Mouse (Mus musculus): ENCODE results near the gene Kif26a. TPM values are rescaled to one million over a fixed set of nuclear protein-coding genes. Genes with fewer than 3 reads are reported as not detected.

Gene Kif26a
- polyA plus RNA-seq, 1 experiment: 28.8 TPM

- DNase-seq: peak; percentile 14
- H3K4me3 ChIP-seq (replicated peaks; ENCODE audit: extremely low read depth, low read depth, low read length): no peak overlapping the region
- TF ChIP-seq CTCF (IDR thresholded peaks at IDR 0.05; ENCODE audit: insufficient read depth, low read length) (no peak), POLR2A (IDR thresholded peaks at IDR 0.05; ENCODE audit: borderline replicate concordance, extremely low read depth, low read depth, low read length) (no peak)
- 55% methylated on average over 3 of the region's 3 CpGs for WGBS
- H3K4me1 ChIP-seq (ENCODE audit: control insufficient read depth, insufficient read depth, low read length): peaks cover 7% of the 10 kb centered on the region
Observed at GRCm38 (mm10) chr12:112199363-112199762, 53.4 kb downstream of the Kif26a start.

GRCm38 (mm10) chr12:112200045-112200444, 54.0 kb downstream of the Kif26a start:
- 39% methylated on average over 2 of the region's 2 CpGs for WGBS
- TF ChIP-seq CTCF (IDR thresholded peaks at IDR 0.05; ENCODE audit: insufficient read depth, low read length): peak; percentile 35
- no peak for TF ChIP-seq POLR2A (IDR thresholded peaks at IDR 0.05; ENCODE audit: borderline replicate concordance, extremely low read depth, low read depth, low read length)
- H3K4me3 ChIP-seq (replicated peaks; ENCODE audit: extremely low read depth, low read depth, low read length): no peak overlapping the region
- no peak for DNase-seq
- H3K4me1 ChIP-seq (ENCODE audit: control insufficient read depth, insufficient read depth, low read length): peaks cover 7% of the 10 kb centered on the region

- Histone ChIP-seq H3K4me1 (ENCODE audit: control insufficient read depth, insufficient read depth, low read length) (no peaks in the 10 kb centered on the region), H3K4me3 (replicated peaks; ENCODE audit: extremely low read depth, low read depth, low read length) (no peak overlapping the region)
- no peak for DNase-seq
- WGBS: 74% methylated on average over 2 of the region's 2 CpGs
- TF ChIP-seq POLR2A (IDR thresholded peaks at IDR 0.05; ENCODE audit: borderline replicate concordance, extremely low read depth, low read depth, low read length): no peak
- no peak for TF ChIP-seq CTCF (IDR thresholded peaks at IDR 0.05; ENCODE audit: insufficient read depth, low read length)
Observed at GRCm38 (mm10) chr12:112207163-112207562, 61.2 kb downstream of the Kif26a start.

GRCm38 (mm10) chr12:112207734-112208133, 61.7 kb downstream of the Kif26a start:
- no peak for DNase-seq
- no peak for TF ChIP-seq CTCF (IDR thresholded peaks at IDR 0.05; ENCODE audit: insufficient read depth, low read length)
- no peak for TF ChIP-seq POLR2A (IDR thresholded peaks at IDR 0.05; ENCODE audit: borderline replicate concordance, extremely low read depth, low read depth, low read length)
- Histone ChIP-seq H3K4me1 (ENCODE audit: control insufficient read depth, insufficient read depth, low read length) (no peaks in the 10 kb centered on the region), H3K4me3 (replicated peaks; ENCODE audit: extremely low read depth, low read depth, low read length) (no peak overlapping the region)
- 75% methylated on average over 4 of the region's 4 CpGs for WGBS

GRCm38 (mm10) chr12:112210622-112211021, 64.6 kb downstream of the Kif26a start:
- TF ChIP-seq CTCF (IDR thresholded peaks at IDR 0.05; ENCODE audit: insufficient read depth, low read length): no peak
- TF ChIP-seq POLR2A (IDR thresholded peaks at IDR 0.05; ENCODE audit: borderline replicate concordance, extremely low read depth, low read depth, low read length): no peak
- Histone ChIP-seq H3K4me1 (ENCODE audit: control insufficient read depth, insufficient read depth, low read length) (no peaks in the 10 kb centered on the region), H3K4me3 (replicated peaks; ENCODE audit: extremely low read depth, low read depth, low read length) (no peak overlapping the region)
- 61% methylated on average over 13 of the region's 13 CpGs for WGBS
- DNase-seq: no peak

- 45% methylated on average over 13 of the region's 13 CpGs for WGBS
- Histone ChIP-seq H3K4me3 (replicated peaks; ENCODE audit: extremely low read depth, low read depth, low read length) (no peak overlapping the region), H3K4me1 (ENCODE audit: control insufficient read depth, insufficient read depth, low read length) (no peaks in the 10 kb centered on the region)
- DNase-seq: no peak
- TF ChIP-seq CTCF (IDR thresholded peaks at IDR 0.05; ENCODE audit: insufficient read depth, low read length) (no peak), POLR2A (IDR thresholded peaks at IDR 0.05; ENCODE audit: borderline replicate concordance, extremely low read depth, low read depth, low read length) (no peak)
Observed at GRCm38 (mm10) chr12:112214441-112214857, 68.4 kb downstream of the Kif26a start.

- TF ChIP-seq CTCF (IDR thresholded peaks at IDR 0.05; ENCODE audit: insufficient read depth, low read length) (no peak), POLR2A (IDR thresholded peaks at IDR 0.05; ENCODE audit: borderline replicate concordance, extremely low read depth, low read depth, low read length) (no peak)
- no peak overlapping the region for H3K4me3 ChIP-seq (replicated peaks; ENCODE audit: extremely low read depth, low read depth, low read length)
- WGBS: 74% methylated on average over 7 of the region's 7 CpGs
- H3K4me1 ChIP-seq (ENCODE audit: control insufficient read depth, insufficient read depth, low read length): no peaks in the 10 kb centered on the region
- DNase-seq: no peak
Observed at GRCm38 (mm10) chr12:112215545-112215944, 69.5 kb downstream of the Kif26a start.

GRCm38 (mm10) chr12:112217021-112217420, 71.0 kb downstream of the Kif26a start:
- H3K4me1 ChIP-seq (ENCODE audit: control insufficient read depth, insufficient read depth, low read length): no peaks in the 10 kb centered on the region
- no peak for TF ChIP-seq POLR2A (IDR thresholded peaks at IDR 0.05; ENCODE audit: borderline replicate concordance, extremely low read depth, low read depth, low read length)
- 80% methylated on average over 7 of the region's 7 CpGs for WGBS
- no peak for DNase-seq
- no peak overlapping the region for H3K4me3 ChIP-seq (replicated peaks; ENCODE audit: extremely low read depth, low read depth, low read length)

- Histone ChIP-seq H3K4me3 (replicated peaks; ENCODE audit: extremely low read depth, low read depth, low read length) (no peak overlapping the region), H3K4me1 (ENCODE audit: control insufficient read depth, insufficient read depth, low read length) (no peaks in the 10 kb centered on the region)
- TF ChIP-seq CTCF (IDR thresholded peaks at IDR 0.05; ENCODE audit: insufficient read depth, low read length): no peak
- no peak for TF ChIP-seq POLR2A (IDR thresholded peaks at IDR 0.05; ENCODE audit: borderline replicate concordance, extremely low read depth, low read depth, low read length)
- WGBS: 66% methylated on average over 3 of the region's 3 CpGs
- DNase-seq: no peak
Observed at GRCm38 (mm10) chr12:112217681-112218080, 71.7 kb downstream of the Kif26a start.

GRCm38 (mm10) chr12:112221290-112221689, 75.3 kb downstream of the Kif26a start:
- no peak for DNase-seq
- 62% methylated on average over 6 of the region's 6 CpGs for WGBS
- no peak overlapping the region for H3K4me3 ChIP-seq (replicated peaks; ENCODE audit: extremely low read depth, low read depth, low read length)
- no peaks in the 10 kb centered on the region for H3K4me1 ChIP-seq (ENCODE audit: control insufficient read depth, insufficient read depth, low read length)
- TF ChIP-seq CTCF (IDR thresholded peaks at IDR 0.05; ENCODE audit: insufficient read depth, low read length) (no peak), POLR2A (IDR thresholded peaks at IDR 0.05; ENCODE audit: borderline replicate concordance, extremely low read depth, low read depth, low read length) (no peak)

Data from lung, adult 2 months (tissue).